Mouse (Mus musculus): Measurements from ENCODE around the gene 4930447C04Rik.

DNA sequence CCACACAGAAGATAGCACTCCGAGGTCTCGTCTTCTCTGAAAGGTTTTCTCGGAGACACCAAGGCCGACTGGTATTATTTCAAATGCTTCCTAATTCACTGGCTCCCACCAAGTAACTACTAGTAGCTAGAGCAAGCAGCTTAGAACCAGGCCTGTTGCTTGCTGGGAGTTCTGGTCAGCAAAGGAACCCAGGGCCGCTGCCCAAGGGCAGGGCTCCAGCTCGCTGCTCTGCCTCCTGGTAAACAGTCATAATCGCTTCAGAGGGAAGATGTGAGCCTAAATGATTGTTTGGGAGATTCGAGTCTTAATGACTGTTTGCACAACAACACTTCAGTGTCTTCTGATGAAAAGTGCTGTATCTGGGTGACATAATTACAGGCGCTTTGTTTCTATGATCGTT is 42.0 kb upstream of the 4930447C04Rik start:
- TF ChIP-seq POLR2A (IDR thresholded peaks at IDR 0.05; ENCODE audit: insufficient read length, low read depth) = no peak
- TF ChIP-seq MYOD1 (IDR thresholded peaks at IDR 0.05; ENCODE audit: control insufficient read depth in 1 of 3, insufficient read length in 2 of 3, low read depth in 2 of 3) = no peak

Data from myocyte (in vitro differentiated cells).